In the genomic region with DNA sequence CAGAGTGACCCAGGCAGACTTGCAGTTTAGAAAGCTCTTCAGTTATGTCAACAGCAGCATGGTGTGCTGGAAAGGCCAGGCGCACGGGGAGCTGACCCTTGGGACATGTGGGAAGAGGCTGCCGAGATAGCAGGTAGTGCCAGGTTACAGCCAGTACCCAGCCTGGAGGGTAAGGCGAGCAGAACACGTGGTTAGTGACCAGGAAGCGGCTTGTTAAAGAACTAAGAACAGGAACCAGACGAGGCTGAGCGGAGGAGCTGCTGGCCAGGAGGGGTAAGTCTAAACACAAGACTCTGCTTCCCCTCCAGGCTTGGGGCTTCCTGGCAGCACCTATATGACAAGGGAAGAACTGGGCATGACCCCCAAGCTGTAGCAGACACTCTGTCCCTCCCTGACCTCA, we compare ENCODE assay signal across 25 mouse cellular contexts.
"Had no signal": no experiment of that assay in that cellular context is flagged by ENCODE, and none has a peak within 500 bp of the region (broad histone marks: within the 10 kb centered on the region; RNA-seq: fewer than 3 reads in every experiment).

No protein-coding gene starts in this region.

- H3K9ac ChIP-seq: heart, embryonic 13.5 days; heart, embryonic 15.5 days; hindbrain, embryonic 13.5 days; hindbrain, embryonic 15.5 days; kidney, embryonic 15.5 days; limb, embryonic 12.5 days; liver, embryonic 13.5 days; liver, embryonic 15.5 days had no signal

- H3K9me3 ChIP-seq: heart, embryonic 13.5 days; heart, embryonic 15.5 days; hindbrain, embryonic 13.5 days; hindbrain, embryonic 15.5 days; kidney, embryonic 15.5 days; limb, embryonic 10.5 days; limb, embryonic 12.5 days; liver, embryonic 13.5 days; liver, embryonic 15.5 days had no signal

- H3K27ac ChIP-seq: heart, embryonic 13.5 days; heart, embryonic 15.5 days; hindbrain, embryonic 13.5 days; hindbrain, embryonic 15.5 days; hindbrain, postnatal 0 days; kidney, embryonic 15.5 days; kidney, postnatal 0 days; limb, embryonic 10.5 days; limb, embryonic 12.5 days; liver, embryonic 13.5 days; liver, embryonic 15.5 days had no signal

- H3K27me3 ChIP-seq: heart, embryonic 13.5 days; heart, embryonic 15.5 days; hindbrain, embryonic 13.5 days; hindbrain, embryonic 15.5 days; kidney, embryonic 15.5 days; limb, embryonic 12.5 days; liver, embryonic 13.5 days; liver, embryonic 15.5 days had no signal

- H3K4me2 ChIP-seq: heart, embryonic 11.5 days; heart, embryonic 13.5 days; heart, embryonic 15.5 days; hindbrain, embryonic 13.5 days; hindbrain, embryonic 15.5 days; kidney, embryonic 15.5 days; limb, embryonic 12.5 days; liver, embryonic 13.5 days; liver, embryonic 15.5 days had no signal

- H3K4me1 ChIP-seq: heart, embryonic 13.5 days; heart, embryonic 15.5 days; hindbrain, embryonic 13.5 days; hindbrain, embryonic 15.5 days; kidney, embryonic 15.5 days; limb, embryonic 10.5 days; limb, embryonic 12.5 days; liver, embryonic 13.5 days; liver, embryonic 15.5 days had no signal

- ATAC-seq: hindbrain, postnatal 0 days; intestine, embryonic 16.5 days had no signal

- H3K4me3 ChIP-seq: heart, embryonic 13.5 days; heart, embryonic 15.5 days; hindbrain, embryonic 13.5 days; hindbrain, embryonic 15.5 days; kidney, embryonic 15.5 days; limb, embryonic 10.5 days; limb, embryonic 12.5 days; liver, embryonic 13.5 days; liver, embryonic 15.5 days had no signal

- DNase-seq: gastrocnemius, postnatal 14 days; gastrocnemius, postnatal 36 days; heart, adult 18-20 months; heart, postnatal 14 days; heart, postnatal 4 days; kidney, adult 11 months; kidney, adult 2 months; kidney, adult 9 months; kidney, postnatal 14 days; kidney, postnatal 36 days; layer of hippocampus, adult 9-11 months; layer of hippocampus, postnatal 36 days; liver, embryonic 13.5 days had no signal
